Mouse (Mus musculus) olfactory bulb, adult 2 months (tissue): ENCODE results near the gene Cad.

Experiments
- CTCF ChIP-seq: fragments of 200-500 bp; IDR thresholded peaks from 2 replicates; pipeline ENCODE4 v1.5.1; 2012; ENCODE audit warnings: low read depth, mild to moderate bottlenecking, low read length, moderate library complexity; ENCODE audit not compliant: insufficient read depth
- POLR2A ChIP-seq: fragments of 200-500 bp; IDR thresholded peaks from 2 replicates; pipeline ENCODE4 v1.6.1; 2012; ENCODE audit warnings: mild to moderate bottlenecking, low read depth, low read length, moderate library complexity; ENCODE audit not compliant: insufficient read depth

DNA sequence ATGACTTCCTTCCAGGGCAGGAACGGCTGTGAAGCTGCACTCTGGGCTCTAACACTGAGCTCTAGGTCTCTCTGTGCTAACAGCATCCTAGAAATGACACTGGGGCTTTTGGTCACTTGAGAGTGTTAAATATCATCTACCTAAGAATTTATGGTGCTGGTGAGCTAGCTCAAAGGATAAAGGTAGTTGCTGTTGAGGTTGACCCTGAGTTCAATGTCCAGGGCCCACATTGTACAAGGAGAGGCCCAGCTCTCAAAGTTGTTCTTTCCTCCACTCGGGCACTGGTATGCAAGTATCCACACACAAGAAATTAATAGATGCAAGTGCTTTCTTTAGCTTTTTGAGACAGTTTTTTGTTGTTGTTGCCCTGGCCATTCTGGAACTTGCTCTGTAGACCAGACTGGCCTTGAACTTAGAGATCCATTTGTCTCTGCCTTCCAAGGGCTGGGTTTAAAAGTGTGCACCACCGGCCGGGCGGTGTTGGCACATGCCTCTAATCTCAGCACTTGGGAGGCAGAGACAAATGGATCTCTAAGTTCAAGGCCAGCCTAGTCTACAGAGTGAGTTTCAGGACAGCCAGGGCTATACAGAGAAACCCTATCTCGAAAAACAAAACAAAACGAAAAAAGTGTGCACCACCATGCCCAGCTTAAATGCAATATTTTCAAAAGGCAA is 16.3 kb upstream of the Cad start:
- TF ChIP-seq CTCF (no peak), POLR2A (no peak)
